Mouse (Mus musculus): ENCODE measurements around the gene Il12rb1. TPM values are rescaled to one million over a fixed set of nuclear protein-coding genes. Genes with fewer than 3 reads are reported as not detected.

Il12rb1 gene
- polyA plus RNA-seq, 1 experiment: 6.5 TPM

- Histone ChIP-seq H3K79me2 (ENCODE audit: control insufficient read depth, insufficient read depth) (no peaks in the 10 kb centered on the region), H3K4me3 (peak overlapping the region; percentile 33), H3K27me3 (ENCODE audit: control insufficient read depth, insufficient read depth, insufficient read length) (no peaks in the 10 kb centered on the region), H3K4me2 (ENCODE audit: low read depth) (peak overlapping the region; percentile 87), H3K36me3 (ENCODE audit: control insufficient read depth, insufficient read depth) (no peaks in the 10 kb centered on the region), H3ac (ENCODE audit: control insufficient read depth, insufficient read length) (no peak overlapping the region)
- no peak for TF ChIP-seq CEBPB (IDR thresholded peaks at IDR 0.05; ENCODE audit: insufficient read depth, poor library complexity, severe bottlenecking)
- no peak for TF ChIP-seq TCF3 (IDR thresholded peaks at IDR 0.05; ENCODE audit: insufficient read length, low read depth)
- no peak for TF ChIP-seq MAX (IDR thresholded peaks at IDR 0.05; ENCODE audit: low read depth)
- no peak for TF ChIP-seq SRF (IDR thresholded peaks at IDR 0.05; ENCODE audit: control insufficient read depth, insufficient read length, low read depth)
- TF ChIP-seq MYOD1 (IDR thresholded peaks at IDR 0.05; ENCODE audit: control insufficient read depth in 1 of 3, insufficient read length in 2 of 3, low read depth in 2 of 3): peak in 1 of 3 experiments; percentile 36
- TF ChIP-seq REST (IDR thresholded peaks at IDR 0.05; ENCODE audit: insufficient read depth, insufficient read length): no peak
- TF ChIP-seq MYOG (IDR thresholded peaks at IDR 0.05; ENCODE audit: control insufficient read depth in 1 of 3, insufficient read depth in 1 of 3, insufficient read length in 2 of 3, low read depth in 2 of 3): no peak
- no peak for TF ChIP-seq E2F4 (IDR thresholded peaks at IDR 0.05; ENCODE audit: insufficient read depth)
- peak; percentile 82 for TF ChIP-seq POLR2A (IDR thresholded peaks at IDR 0.05; ENCODE audit: insufficient read length, low read depth)
- TF ChIP-seq USF1 (IDR thresholded peaks at IDR 0.05; ENCODE audit: low read depth): no peak
- TF ChIP-seq TCF12 (IDR thresholded peaks at IDR 0.05; ENCODE audit: insufficient read depth, poor library complexity, severe bottlenecking): no peak
- TF ChIP-seq POLR2AphosphoS2 (IDR thresholded peaks at IDR 0.05; ENCODE audit: insufficient read length, low read depth): peak; percentile 79
Observed at GRCm38 (mm10) chr8:70865350-70866000, 57.2 kb downstream of the Il12rb1 start.

DNA sequence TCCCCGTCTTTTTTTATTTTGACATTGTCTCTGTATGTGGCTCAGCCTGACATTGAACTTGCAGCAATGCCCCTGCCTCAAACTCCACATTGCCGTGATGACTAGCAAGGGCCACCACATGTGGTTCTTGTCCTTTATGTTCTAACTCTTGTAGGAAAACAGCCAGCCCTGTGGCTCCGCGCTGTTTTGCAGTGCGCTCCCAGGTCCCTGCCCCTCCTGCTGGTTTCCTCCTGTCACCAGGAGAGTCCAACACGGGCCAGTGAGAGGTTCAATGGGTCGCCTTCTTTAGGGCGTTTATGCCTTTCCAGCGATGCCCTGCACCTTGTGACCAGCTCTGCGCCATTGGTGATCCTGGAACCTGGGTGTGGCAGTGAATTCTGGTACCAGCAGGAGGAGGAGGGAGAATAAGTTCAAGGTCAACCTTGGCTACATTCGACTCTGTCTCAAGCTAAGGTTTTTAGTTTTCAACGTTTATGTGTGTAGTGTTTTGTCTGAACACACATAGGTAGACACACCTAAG is 57.8 kb downstream of the Il12rb1 start:
- Histone ChIP-seq H3K36me3 (ENCODE audit: control insufficient read depth, insufficient read depth) (no peaks in the 10 kb centered on the region), H3K79me2 (ENCODE audit: control insufficient read depth, insufficient read depth) (no peaks in the 10 kb centered on the region), H3K4me3 (peak overlapping the region; percentile 33), H3ac (ENCODE audit: control insufficient read depth, insufficient read length) (no peak overlapping the region), H3K4me2 (ENCODE audit: low read depth) (peak overlapping the region; percentile 81), H3K27me3 (ENCODE audit: control insufficient read depth, insufficient read depth, insufficient read length) (no peaks in the 10 kb centered on the region)
- TF ChIP-seq E2F4 (IDR thresholded peaks at IDR 0.05; ENCODE audit: insufficient read depth): no peak

DNA sequence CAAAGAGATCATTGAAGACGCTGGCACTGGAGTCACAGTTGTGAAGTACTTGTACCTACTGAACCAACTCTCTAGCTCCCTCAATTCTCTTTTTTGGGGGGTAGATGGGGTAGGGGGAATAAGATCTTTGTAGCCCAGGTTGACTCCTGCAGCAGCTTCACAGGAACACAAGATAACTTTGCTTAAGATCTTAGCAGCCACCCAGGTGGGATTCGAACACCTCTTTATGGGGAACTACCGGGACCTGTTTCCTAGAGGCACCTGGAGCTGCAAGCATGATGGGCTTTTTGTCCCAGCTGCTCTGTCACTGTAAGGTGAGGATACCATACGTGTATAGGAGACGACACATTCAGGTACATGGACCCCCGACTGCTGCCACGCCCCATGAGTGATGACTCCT is 58.3 kb downstream of the Il12rb1 start:
- TF ChIP-seq TCF12 (IDR thresholded peaks at IDR 0.05; ENCODE audit: insufficient read depth, poor library complexity, severe bottlenecking): no peak
- peak; percentile 29 for TF ChIP-seq POLR2AphosphoS2 (IDR thresholded peaks at IDR 0.05; ENCODE audit: insufficient read length, low read depth)

DNA sequence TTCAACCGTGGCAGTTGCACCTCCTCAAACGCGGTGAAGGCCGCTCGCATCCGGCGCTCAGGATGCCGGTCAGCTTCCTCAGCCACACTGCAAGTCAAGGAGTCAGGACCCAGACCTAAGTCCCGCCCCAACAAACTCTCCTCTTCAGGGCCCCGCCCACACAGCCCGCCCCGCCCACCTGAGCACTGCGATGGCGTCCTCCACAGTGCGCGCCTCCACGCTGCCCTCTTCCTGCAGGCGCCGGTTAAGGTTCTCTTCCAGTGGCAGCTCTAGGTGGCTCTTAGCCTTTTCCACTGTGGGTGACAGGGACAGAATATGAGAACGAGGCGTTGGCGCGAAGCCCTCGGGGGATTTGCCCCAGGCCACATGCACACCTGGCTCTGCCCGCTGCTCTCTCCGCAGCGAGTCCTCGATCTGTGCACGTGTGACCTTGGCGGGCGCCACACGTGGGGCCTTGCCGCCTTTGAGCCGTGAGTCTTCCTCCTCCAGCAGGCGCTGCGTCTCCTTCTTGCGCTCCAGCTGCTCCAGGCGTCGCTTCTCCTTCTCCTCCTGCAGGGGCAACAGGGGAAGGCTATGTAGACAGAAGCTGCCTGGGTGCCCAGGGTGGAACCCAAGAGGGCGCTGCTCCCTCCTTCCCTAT is 60.4 kb downstream of the Il12rb1 start:
- Histone ChIP-seq H3K4me2 (ENCODE audit: low read depth) (no peak overlapping the region), H3ac (ENCODE audit: control insufficient read depth, insufficient read length) (no peak overlapping the region), H3K27me3 (ENCODE audit: control insufficient read depth, insufficient read depth, insufficient read length) (no peaks in the 10 kb centered on the region), H3K79me2 (ENCODE audit: control insufficient read depth, insufficient read depth) (peaks cover 6% of the 10 kb centered on the region), H3K36me3 (ENCODE audit: control insufficient read depth, insufficient read depth) (no peaks in the 10 kb centered on the region), H3K4me3 (no peak overlapping the region)
- TF ChIP-seq POLR2AphosphoS2 (IDR thresholded peaks at IDR 0.05; ENCODE audit: insufficient read length, low read depth): peak; percentile 39
- TF ChIP-seq POLR2A (IDR thresholded peaks at IDR 0.05; ENCODE audit: insufficient read length, low read depth): no peak
- TF ChIP-seq USF1 (IDR thresholded peaks at IDR 0.05; ENCODE audit: low read depth): no peak
- TF ChIP-seq SRF (IDR thresholded peaks at IDR 0.05; ENCODE audit: control insufficient read depth, insufficient read length, low read depth): no peak
- TF ChIP-seq MAX (IDR thresholded peaks at IDR 0.05; ENCODE audit: low read depth): no peak
- TF ChIP-seq MYOG (IDR thresholded peaks at IDR 0.05; ENCODE audit: control insufficient read depth in 1 of 3, insufficient read depth in 1 of 3, insufficient read length in 2 of 3, low read depth in 2 of 3): no peak
- no peak for TF ChIP-seq MYOD1 (IDR thresholded peaks at IDR 0.05; ENCODE audit: control insufficient read depth in 1 of 3, insufficient read length in 2 of 3, low read depth in 2 of 3)
- no peak for TF ChIP-seq CEBPB (IDR thresholded peaks at IDR 0.05; ENCODE audit: insufficient read depth, poor library complexity, severe bottlenecking)

More for the DNA sequence above, 58.3 kb downstream of the Il12rb1 start:
- Histone ChIP-seq H3K4me2 (ENCODE audit: low read depth) (peak overlapping the region; percentile 81), H3K36me3 (ENCODE audit: control insufficient read depth, insufficient read depth) (no peaks in the 10 kb centered on the region), H3K79me2 (ENCODE audit: control insufficient read depth, insufficient read depth) (no peaks in the 10 kb centered on the region), H3K4me3 (no peak overlapping the region), H3K27me3 (ENCODE audit: control insufficient read depth, insufficient read depth, insufficient read length) (no peaks in the 10 kb centered on the region), H3ac (ENCODE audit: control insufficient read depth, insufficient read length) (no peak overlapping the region)

DNA sequence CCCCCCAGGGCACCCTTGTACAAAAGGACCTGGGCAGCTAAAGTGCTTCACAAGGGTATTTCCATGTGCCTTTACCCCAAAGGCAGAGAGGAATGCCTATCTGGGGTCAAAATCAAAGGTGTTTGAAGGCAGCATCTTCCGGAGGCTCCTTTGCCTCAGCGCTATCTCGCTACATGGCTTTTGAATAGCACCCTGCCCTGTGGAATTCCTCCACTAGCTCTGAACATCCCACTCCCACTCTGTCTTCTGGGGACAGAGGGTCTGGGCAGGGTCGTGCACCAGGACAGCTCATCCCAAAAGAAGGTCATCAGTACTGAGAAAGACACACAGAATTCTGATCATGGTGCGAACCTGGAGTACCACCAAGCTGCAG is 60.9 kb downstream of the Il12rb1 start:
- Histone ChIP-seq H3K4me3 (no peak overlapping the region), H3ac (ENCODE audit: control insufficient read depth, insufficient read length) (no peak overlapping the region), H3K27me3 (ENCODE audit: control insufficient read depth, insufficient read depth, insufficient read length) (no peaks in the 10 kb centered on the region), H3K79me2 (ENCODE audit: control insufficient read depth, insufficient read depth) (peaks cover 6% of the 10 kb centered on the region), H3K36me3 (ENCODE audit: control insufficient read depth, insufficient read depth) (no peaks in the 10 kb centered on the region), H3K4me2 (ENCODE audit: low read depth) (no peak overlapping the region)
- TF ChIP-seq REST (IDR thresholded peaks at IDR 0.05; ENCODE audit: insufficient read depth, insufficient read length): no peak
- no peak for TF ChIP-seq CEBPB (IDR thresholded peaks at IDR 0.05; ENCODE audit: insufficient read depth, poor library complexity, severe bottlenecking)
- no peak for TF ChIP-seq MYOG (IDR thresholded peaks at IDR 0.05; ENCODE audit: control insufficient read depth in 1 of 3, insufficient read depth in 1 of 3, insufficient read length in 2 of 3, low read depth in 2 of 3)
- no peak for TF ChIP-seq MAX (IDR thresholded peaks at IDR 0.05; ENCODE audit: low read depth)
- no peak for TF ChIP-seq POLR2AphosphoS2 (IDR thresholded peaks at IDR 0.05; ENCODE audit: insufficient read length, low read depth)
- no peak for TF ChIP-seq SRF (IDR thresholded peaks at IDR 0.05; ENCODE audit: control insufficient read depth, insufficient read length, low read depth)
- TF ChIP-seq TCF3 (IDR thresholded peaks at IDR 0.05; ENCODE audit: insufficient read length, low read depth): no peak
- no peak for TF ChIP-seq MYOD1 (IDR thresholded peaks at IDR 0.05; ENCODE audit: control insufficient read depth in 1 of 3, insufficient read length in 2 of 3, low read depth in 2 of 3)
- no peak for TF ChIP-seq TCF12 (IDR thresholded peaks at IDR 0.05; ENCODE audit: insufficient read depth, poor library complexity, severe bottlenecking)
- TF ChIP-seq POLR2A (IDR thresholded peaks at IDR 0.05; ENCODE audit: insufficient read length, low read depth): no peak
- TF ChIP-seq E2F4 (IDR thresholded peaks at IDR 0.05; ENCODE audit: insufficient read depth): no peak
- TF ChIP-seq USF1 (IDR thresholded peaks at IDR 0.05; ENCODE audit: low read depth): no peak

Measured in myocyte (in vitro differentiated cells).